Mouse (Mus musculus) MEL (cell line): ENCODE measurements around the gene Pi16. TPM values are rescaled to one million over a fixed set of nuclear protein-coding genes. Genes with fewer than 3 reads are reported as not detected.

Source experiments
- DNase-seq: peaks from one replicate; pipeline ENCODE4 v3.0.0; 2011; ENCODE audit warnings: low read depth, low spot score
- H3K27ac ChIP-seq: 2 replicates; pipeline ENCODE4 v1.5.1; 2012; ENCODE audit warnings: low read depth, mild to moderate bottlenecking, control low read depth, low read length, moderate library complexity; ENCODE audit not compliant: control insufficient read depth
- H3K27me3 ChIP-seq, 2 experiments: fragments of 150-350 bp in 1 of 2; sonication (generic) in 1 of 2; 2 replicates each; pipeline ENCODE4 v1.6.1; 2012; ENCODE audit warnings: low read length in 2 of 2, mild to moderate bottlenecking in 2 of 2, improper control_type of control experiment in 1 of 2, moderate library complexity in 1 of 2; ENCODE audit not compliant: insufficient read depth in 2 of 2, control insufficient read depth in 1 of 2
- H3K36me3 ChIP-seq, 2 experiments: 2 replicates each; pipeline ENCODE4 v1.6.1; 2012 to 2014; ENCODE audit warnings: low read length in 2 of 2, improper control_type of control experiment in 1 of 2, inconsistent platforms in 1 of 2, mild to moderate bottlenecking in 1 of 2; ENCODE audit not compliant: insufficient read depth in 2 of 2, control insufficient read depth in 1 of 2
- H3K4me1 ChIP-seq, 2 experiments: fragments of 150-350 bp in 1 of 2; sonication (generic) in 1 of 2; 2 replicates each; pipeline ENCODE4 v1.6.1; 2012; ENCODE audit warnings: low read length in 2 of 2, improper control_type of control experiment in 1 of 2, mild to moderate bottlenecking in 1 of 2; ENCODE audit not compliant: insufficient read depth in 2 of 2, control insufficient read depth in 1 of 2
- H3K4me3 ChIP-seq, 2 experiments: fragments of 150-350 bp in 1 of 2; sonication (generic) in 1 of 2; 2 replicates each; pipeline ENCODE4 v1.5.1; 2012; ENCODE audit warnings: low read depth in 2 of 2, low read length in 2 of 2, mild to moderate bottlenecking in 2 of 2, moderate library complexity in 2 of 2, control low read depth in 1 of 2, improper control_type of control experiment in 1 of 2; ENCODE audit not compliant: control insufficient read depth in 1 of 2, insufficient read depth in 1 of 2
- H3K79me2 ChIP-seq: 2 replicates; pipeline ENCODE4 v1.6.1; 2012; ENCODE audit warnings: mild to moderate bottlenecking, low read length, moderate library complexity; ENCODE audit not compliant: control insufficient read depth, poor library complexity, insufficient read depth
- H3K9ac ChIP-seq: 2 replicates; pipeline ENCODE4 v1.6.1; 2012; ENCODE audit warnings: low read depth, mild to moderate bottlenecking, control low read depth, low read length, moderate library complexity; ENCODE audit not compliant: control insufficient read depth, poor library complexity, severe bottlenecking
- H3K9me3 ChIP-seq: fragments of 150-350 bp; sonication (generic); replicated peaks from 2 replicates; pipeline ENCODE4 v1.6.1; 2012; ENCODE audit warnings: mild to moderate bottlenecking, low read length, improper control_type of control experiment, moderate library complexity; ENCODE audit not compliant: insufficient read depth
- BHLHE40 ChIP-seq: IDR thresholded peaks from 2 replicates; pipeline ENCODE4 v1.6.1; 2012; ENCODE audit warnings: low read depth, mild to moderate bottlenecking, inconsistent platforms, low read length, improper control_type of control experiment, borderline replicate concordance
- CHD1 ChIP-seq: IDR thresholded peaks from 2 replicates; pipeline ENCODE4 v1.6.1; 2012; ENCODE audit warnings: low read depth, mild to moderate bottlenecking, inconsistent platforms, low read length, improper control_type of control experiment
- CHD2 ChIP-seq: IDR thresholded peaks from 2 replicates; pipeline ENCODE4 v1.6.1; 2011; ENCODE audit warnings: low read length, improper control_type of control experiment
- CTCF ChIP-seq, 3 experiments: IDR thresholded peaks in 2 of 3; conservative IDR thresholded peaks in 1 of 3; 2 replicates each; pipeline ENCODE4 v1.5.1; 2011 to 2012; ENCODE audit warnings: low read length in 3 of 3, low read depth in 2 of 3, mild to moderate bottlenecking in 2 of 3, improper control_type of control experiment in 1 of 3, inconsistent platforms in 1 of 3, mixed read lengths in 1 of 3, moderate library complexity in 1 of 3; ENCODE audit not compliant: control insufficient read depth in 1 of 3, insufficient read depth in 1 of 3, poor library complexity in 1 of 3, severe bottlenecking in 1 of 3
- ELF1 ChIP-seq: IDR thresholded peaks from 2 replicates; pipeline ENCODE4 v1.6.1; 2014; ENCODE audit warnings: low read depth, mild to moderate bottlenecking, inconsistent platforms, low read length, improper control_type of control experiment, moderate library complexity
- EP300 ChIP-seq, 2 experiments: IDR thresholded peaks; 2 replicates each; pipeline ENCODE4 v1.6.1; 2011; ENCODE audit warnings: improper control_type of control experiment in 2 of 2, low read length in 2 of 2, low read depth in 1 of 2, mild to moderate bottlenecking in 1 of 2
- ETS1 ChIP-seq: IDR thresholded peaks from 2 replicates; pipeline ENCODE4 v1.6.1; 2012; ENCODE audit warnings: low read depth, mild to moderate bottlenecking, inconsistent platforms, low read length, improper control_type of control experiment, moderate library complexity
- JUND ChIP-seq: IDR thresholded peaks from 2 replicates; pipeline ENCODE4 v1.6.1; 2011; ENCODE audit warnings: low read depth, mild to moderate bottlenecking, improper control_type of control experiment, low read length
- MAX ChIP-seq: IDR thresholded peaks from 2 replicates; pipeline ENCODE4 v1.6.1; 2011; ENCODE audit warnings: low read length, improper control_type of control experiment
- MAZ ChIP-seq: IDR thresholded peaks from 2 replicates; pipeline ENCODE4 v1.6.1; 2012; ENCODE audit warnings: low read depth, mild to moderate bottlenecking, inconsistent platforms, low read length, improper control_type of control experiment
- MYB ChIP-seq: IDR thresholded peaks from 2 replicates; pipeline ENCODE4 v1.6.1; 2011; ENCODE audit warnings: mild to moderate bottlenecking, low read depth, low read length, improper control_type of control experiment
- NRF1 ChIP-seq: IDR thresholded peaks from 2 replicates; pipeline ENCODE4 v1.6.1; 2014; ENCODE audit warnings: low read depth, mild to moderate bottlenecking, inconsistent platforms, low read length, improper control_type of control experiment, moderate library complexity; ENCODE audit not compliant: poor library complexity, insufficient read depth, severe bottlenecking
- RAD21 ChIP-seq: IDR thresholded peaks from 2 replicates; pipeline ENCODE4 v1.6.1; 2011; ENCODE audit warnings: mild to moderate bottlenecking, low read depth, low read length, improper control_type of control experiment
- SIN3A ChIP-seq: IDR thresholded peaks from 2 replicates; pipeline ENCODE4 v1.6.1; 2012; ENCODE audit warnings: low read length, improper control_type of control experiment, inconsistent platforms
- SMC3 ChIP-seq: IDR thresholded peaks from 2 replicates; pipeline ENCODE4 v1.6.1; 2011; ENCODE audit warnings: low read depth, low read length, improper control_type of control experiment
- TAL1 ChIP-seq: IDR thresholded peaks from 2 replicates; pipeline ENCODE4 v1.6.1; 2012; ENCODE audit warnings: mild to moderate bottlenecking, inconsistent platforms, low read length, moderate library complexity, mixed read lengths
- TBP ChIP-seq: IDR thresholded peaks from 2 replicates; pipeline ENCODE4 v1.8.0; 2011; ENCODE audit warnings: low read depth, low read length, improper control_type of control experiment
- TCF12 ChIP-seq: IDR thresholded peaks from 2 replicates; pipeline ENCODE4 v1.6.1; 2014; ENCODE audit warnings: low read depth, mild to moderate bottlenecking, inconsistent platforms, low read length, improper control_type of control experiment, moderate library complexity
- USF1 ChIP-seq: IDR thresholded peaks from 2 replicates; pipeline ENCODE4 v1.6.1; 2014; ENCODE audit warnings: low read depth, mild to moderate bottlenecking, inconsistent platforms, low read length, improper control_type of control experiment, moderate library complexity
- ZC3H11A ChIP-seq: IDR thresholded peaks from 2 replicates; pipeline ENCODE4 v1.6.1; 2012; ENCODE audit warnings: low read depth, mild to moderate bottlenecking, inconsistent platforms, low read length, improper control_type of control experiment
- ZKSCAN1 ChIP-seq: IDR thresholded peaks from 2 replicates; pipeline ENCODE4 v1.6.1; 2012; ENCODE audit warnings: low read depth, mild to moderate bottlenecking, inconsistent platforms, low read length, improper control_type of control experiment, moderate library complexity
- ZMIZ1 ChIP-seq: IDR thresholded peaks from 2 replicates; pipeline ENCODE4 v1.6.1; 2012; ENCODE audit warnings: low read depth, mild to moderate bottlenecking, inconsistent platforms, low read length, improper control_type of control experiment, moderate library complexity
- ZNF384 ChIP-seq: IDR thresholded peaks from 2 replicates; pipeline ENCODE4 v1.6.1; 2012; ENCODE audit warnings: low read depth, mild to moderate bottlenecking, inconsistent platforms, low read length, improper control_type of control experiment
- polyA plus RNA-seq, 2 experiments: library from polyadenylated mRNA; stranded (reverse) in 1 of 2; unstranded in 1 of 2; fragments of >175 nt in 1 of 2; fragments of >200 nt in 1 of 2; gene quantifications; 2 replicates each; pipeline versions ENCODE4 v1.2.1 to v1.2.4; 2012; ENCODE audit warnings: low replicate concordance in 2 of 2, low read depth in 1 of 2; ENCODE audit not compliant: insufficient read length in 2 of 2, insufficient read depth in 1 of 2, missing spikeins in 1 of 2
- total RNA-seq: library from RNA; depleted of rRNA; stranded (reverse); fragments of 300-350 nt; gene quantifications from 2 replicates; pipeline ENCODE4 v1.2.3, GENCODE M21; 2012

Pi16 gene
- total and polyA plus RNA-seq, 3 experiments: 0.08 to 0.42 TPM; not detected in 1

- Histone ChIP-seq H3K36me3 (no peaks in the 10 kb centered on the region), H3K27ac (no peak overlapping the region), H3K9ac (no peak overlapping the region), H3K9me3 (no peaks in the 10 kb centered on the region), H3K79me2 (no peaks in the 10 kb centered on the region), H3K4me1 (no peaks in the 10 kb centered on the region), H3K4me3 (no peak overlapping the region), H3K27me3 (no peaks in the 10 kb centered on the region)
- no peak for DNase-seq
- TF ChIP-seq ELF1: no peak
- no peak for TF ChIP-seq TAL1
- no peak for TF ChIP-seq MAZ
- no peak for TF ChIP-seq ZC3H11A
- TF ChIP-seq TCF12: no peak
- TF ChIP-seq NRF1: no peak
- TF ChIP-seq ZNF384: no peak
- TF ChIP-seq RAD21: no peak
- no peak for TF ChIP-seq EP300 (IDR thresholded peaks at IDR 0.05; ENCODE audit: low read depth in 1 of 2, low read length in 2 of 2)
- TF ChIP-seq CHD2: no peak
- no peak for TF ChIP-seq SMC3
- TF ChIP-seq MAX: no peak
- TF ChIP-seq ZMIZ1: no peak
These were observed 51.2 kb downstream of the Pi16 start for GRCm38 (mm10) chr17:29368726-29369125.

- Histone ChIP-seq H3K4me3 (no peak overlapping the region), H3K4me1 (no peaks in the 10 kb centered on the region), H3K27ac (no peak overlapping the region), H3K9me3 (no peaks in the 10 kb centered on the region), H3K27me3 (no peaks in the 10 kb centered on the region)
- TF ChIP-seq USF1 (0 out of 2 replicates have a peak, but pooled peaks have one; percentile 16), CTCF (IDR thresholded peaks at IDR 0.05 in 2 of 3, conservative IDR thresholded peaks at IDR 0.05 in 1 of 3; ENCODE audit: control insufficient read depth in 1 of 3, insufficient read depth in 1 of 3, low read depth in 2 of 3, low read length in 3 of 3, poor library complexity in 1 of 3, severe bottlenecking in 1 of 3) (peak; percentile 75 to 98 (median 79)), MYB (no peak), ZKSCAN1 (no peak), RAD21 (peak; percentile 78), TBP (0 out of 2 replicates have a peak, but pooled peaks have one; percentile 23), JUND (no peak), CHD1 (no peak), BHLHE40 (no peak), SIN3A (peak; percentile 60; the same call in 1 of the 2 replicates), TAL1 (no peak), ZC3H11A (peak; percentile 86), EP300 (IDR thresholded peaks at IDR 0.05; ENCODE audit: low read depth in 1 of 2, low read length in 2 of 2) (no peak), SMC3 (peak; percentile 82), TCF12 (no peak), ETS1 (no peak)
- TF ChIP-seq, all 39 proteins: peak for 7
- no peaks in the 10 kb centered on the region for H3K79me2 ChIP-seq
- H3K9ac ChIP-seq: no peak overlapping the region
- peak; percentile 91 for DNase-seq
- no peaks in the 10 kb centered on the region for H3K36me3 ChIP-seq
These were observed 53.7 kb downstream of the Pi16 start for GRCm38 (mm10) chr17:29370984-29371723.
